Mouse (Mus musculus) embryonic facial prominence, embryonic 11.5 days (tissue): Measurements from ENCODE around the gene Gm5930. TPM values are rescaled to one million over a fixed set of nuclear protein-coding genes. Genes with fewer than 3 reads are reported as not detected.
"Not testable (repeated sequence)": the region's sequence is repeated elsewhere in the genome, so short reads cannot be mapped to it uniquely, and the experiment has no call there.

Experiments
- ATAC-seq: fragments of 200-750 bp; cut with Nextera tagmentation; replicated peaks from 2 replicates; pipeline ENCODE4 v1.8.0; 2017; ENCODE audit warnings: low read depth; ENCODE audit not compliant: insufficient number of reproducible peaks, low FRiP score, low TSS enrichment
- DNase-seq: peaks from one replicate; pipeline ENCODE4 v3.0.0-alpha.2; 2015; ENCODE audit warnings: low spot score
- H3K27ac ChIP-seq: fragments of 300-500 bp; sonication (generic); replicated peaks from 2 replicates; pipeline ENCODE4 v1.5.1; 2014; ENCODE audit warnings: mild to moderate bottlenecking, low read depth, low read length, control low read depth
- H3K27me3 ChIP-seq: fragments of 300-500 bp; sonication (generic); 2 replicates; pipeline ENCODE4 v1.6.1; 2014; ENCODE audit warnings: mild to moderate bottlenecking, low read length, moderate library complexity, mixed read lengths; ENCODE audit not compliant: control insufficient read depth, insufficient read depth
- H3K36me3 ChIP-seq: fragments of 300-500 bp; sonication (generic); replicated peaks from 2 replicates; pipeline ENCODE4 v1.6.1; 2014; ENCODE audit warnings: low read depth, mild to moderate bottlenecking, low read length, moderate library complexity, mixed read lengths; ENCODE audit not compliant: control insufficient read depth, insufficient read depth
- H3K4me1 ChIP-seq: fragments of 300-500 bp; sonication (generic); 2 replicates; pipeline ENCODE4 v1.6.1; 2014; ENCODE audit warnings: low read length, mixed read lengths; ENCODE audit not compliant: control insufficient read depth, insufficient read depth
- H3K4me2 ChIP-seq: fragments of 300-500 bp; sonication (generic); 2 replicates; pipeline ENCODE4 v1.6.1; 2014; ENCODE audit warnings: low read depth, mild to moderate bottlenecking, control low read depth, low read length, moderate library complexity
- H3K4me3 ChIP-seq: fragments of 300-500 bp; sonication (generic); 2 replicates; pipeline ENCODE4 v1.5.1; 2014; ENCODE audit warnings: low read depth, low read length, control low read depth
- H3K9ac ChIP-seq: fragments of 300-500 bp; sonication (generic); replicated peaks from 2 replicates; pipeline ENCODE4 v1.6.1; 2014; ENCODE audit warnings: mild to moderate bottlenecking, control low read depth, low read length
- H3K9me3 ChIP-seq: fragments of 300-500 bp; sonication (generic); replicated peaks from 2 replicates; pipeline ENCODE4 v1.6.1; 2016; ENCODE audit warnings: mild to moderate bottlenecking, low read length, inconsistent platforms, mixed read lengths; ENCODE audit not compliant: control insufficient read depth
- WGBS: fragments of 180-500 bp; shearing (Covaris S2); extraction: QIAGEN DNeasy Blood & Tissue Kit; methylation state at CpG from one replicate; pipeline ENCODE4 v1.1.7; 2014; 5-methylcytosine and 5-hydroxymethylcytosine counted together
- polyA plus RNA-seq: library from polyadenylated mRNA; unstranded; fragments of >200 nt; fragmentation: Nextera tagmentation; extraction: Ambion mirVana; gene quantifications from 2 replicates; pipeline ENCODE4 v1.2.1, GENCODE M21; 2014

Gm5930 gene
- not detected in 2 replicates for polyA plus RNA-seq

- not testable (repeated sequence) for H3K9ac ChIP-seq, DNase-seq, ATAC-seq, H3K27me3 ChIP-seq, H3K4me2 ChIP-seq, H3K27ac ChIP-seq, H3K4me1 ChIP-seq, H3K9me3 ChIP-seq, H3K36me3 ChIP-seq, H3K4me3 ChIP-seq
- WGBS: no CpG with 5 or more reads among the region's 2 CpGs
Observed at GRCm38 (mm10) chr14:44338484-44338883, at the start of gene Gm5930. Gene Gm5930 (minus strand): TSS chr14:44338584.

GRCm38 (mm10) chr14:44384233-44384632, 45.8 kb upstream of the Gm5930 start:
- not testable (repeated sequence) for H3K4me1 ChIP-seq, H3K27ac ChIP-seq, ATAC-seq, H3K9me3 ChIP-seq, H3K4me2 ChIP-seq, H3K9ac ChIP-seq, H3K27me3 ChIP-seq, H3K4me3 ChIP-seq, DNase-seq, H3K36me3 ChIP-seq
- 72% methylated on average over 3 of the region's 4 CpGs for WGBS

- not testable (repeated sequence) for ATAC-seq, H3K27ac ChIP-seq
- WGBS: 85% methylated on average over 4 of the region's 4 CpGs
Observed at GRCm38 (mm10) chr14:44365057-44365456, 26.7 kb upstream of the Gm5930 start, which contains the start of gene Gm8229. Gene Gm8229 (plus strand): TSS chr14:44365357.

GRCm38 (mm10) chr14:44362301-44362700, 23.9 kb upstream of the Gm5930 start:
- ATAC-seq, H3K27ac ChIP-seq, H3K9ac ChIP-seq, H3K9me3 ChIP-seq, H3K4me1 ChIP-seq, H3K27me3 ChIP-seq, H3K36me3 ChIP-seq, H3K4me3 ChIP-seq, H3K4me2 ChIP-seq: not testable (repeated sequence)
- DNase-seq: peak; percentile 19

More at GRCm38 (mm10) chr14:44365057-44365456, 26.7 kb upstream of the Gm5930 start, which contains the start of gene Gm8229:
- not testable (repeated sequence) for H3K9ac ChIP-seq, H3K4me2 ChIP-seq, DNase-seq, H3K27me3 ChIP-seq, H3K4me1 ChIP-seq, H3K9me3 ChIP-seq, H3K36me3 ChIP-seq, H3K4me3 ChIP-seq

GRCm38 (mm10) chr14:44361416-44361815, 23.0 kb upstream of the Gm5930 start:
- not testable (repeated sequence) for ATAC-seq, DNase-seq, H3K4me1 ChIP-seq, H3K9ac ChIP-seq, H3K27me3 ChIP-seq, H3K36me3 ChIP-seq, H3K4me2 ChIP-seq, H3K27ac ChIP-seq, H3K4me3 ChIP-seq, H3K9me3 ChIP-seq
- 43% methylated on average over 2 of the region's 2 CpGs for WGBS

GRCm38 (mm10) chr14:44312049-44312448, 26.3 kb downstream of the Gm5930 start:
- DNase-seq, ATAC-seq, H3K4me2 ChIP-seq, H3K4me1 ChIP-seq, H3K9ac ChIP-seq, H3K27me3 ChIP-seq, H3K27ac ChIP-seq, H3K36me3 ChIP-seq, H3K4me3 ChIP-seq, H3K9me3 ChIP-seq: not testable (repeated sequence)
- 80% methylated on average over 4 of the region's 4 CpGs for WGBS

- not testable (repeated sequence) for H3K4me1 ChIP-seq, H3K27me3 ChIP-seq, DNase-seq, H3K4me3 ChIP-seq, H3K9me3 ChIP-seq, H3K9ac ChIP-seq, ATAC-seq, H3K27ac ChIP-seq, H3K36me3 ChIP-seq, H3K4me2 ChIP-seq
- 91% methylated on average over 2 of the region's 2 CpGs for WGBS
Observed at GRCm38 (mm10) chr14:44285280-44285679, 53.1 kb downstream of the Gm5930 start, which contains the start of gene Gm8220. Gene Gm8220 (plus strand): TSS chr14:44285580.
